Mouse (Mus musculus) 416B (cell line): ENCODE results near the gene Guk1.

Source experiments
- DNase-seq: peaks from one replicate; pipeline ENCODE4 v3.0.0; 2011; ENCODE audit warnings: low read depth

Guk1 gene

GRCm38 (mm10) chr11:59163255-59164236 is 28.5 kb downstream of the Guk1 start, which contains the start of gene Iba57:
Gene Iba57 (minus strand): TSS chr11:59163739.
- DNase-seq: peak; percentile 99

- DNase-seq: no peak
These were observed 29.4 kb downstream of the Guk1 start for GRCm38 (mm10) chr11:59162443-59163254.

GRCm38 (mm10) chr11:59161398-59161797 is 30.6 kb downstream of the Guk1 start:
- no peak for DNase-seq

- DNase-seq: no peak
These were observed 32.5 kb downstream of the Guk1 start for GRCm38 (mm10) chr11:59159558-59159957.

GRCm38 (mm10) chr11:59159099-59159498 is 32.9 kb downstream of the Guk1 start:
- no peak for DNase-seq

GRCm38 (mm10) chr11:59155900-59156299 is 36.1 kb downstream of the Guk1 start:
- DNase-seq: no peak

- DNase-seq: no peak
These were observed 37.8 kb downstream of the Guk1 start for GRCm38 (mm10) chr11:59154220-59154619.

GRCm38 (mm10) chr11:59151729-59152128 is 40.3 kb downstream of the Guk1 start:
- peak; percentile 51 for DNase-seq

- no peak for DNase-seq
These were observed 42.7 kb downstream of the Guk1 start for GRCm38 (mm10) chr11:59149302-59149701.

GRCm38 (mm10) chr11:59142962-59143361 is 49.0 kb downstream of the Guk1 start:
- DNase-seq: no peak

- DNase-seq: peak; percentile 8
These were observed 50.1 kb downstream of the Guk1 start for GRCm38 (mm10) chr11:59141772-59142370.

GRCm38 (mm10) chr11:59138537-59139486 is 53.2 kb downstream of the Guk1 start:
- no peak for DNase-seq

- no peak for DNase-seq
These were observed 54.9 kb downstream of the Guk1 start for GRCm38 (mm10) chr11:59136994-59137706.

- DNase-seq: no peak
These were observed 56.0 kb downstream of the Guk1 start, which contains the start of gene Obscn for GRCm38 (mm10) chr11:59135904-59136452. Gene Obscn (minus strand): TSS chr11:59136402.

GRCm38 (mm10) chr11:59135051-59135820 is 56.8 kb downstream of the Guk1 start:
- no peak for DNase-seq

- DNase-seq: no peak
These were observed 57.5 kb downstream of the Guk1 start for GRCm38 (mm10) chr11:59134373-59134997.
